Mouse (Mus musculus) limb, embryonic 11.5 days (tissue): ENCODE data around the gene Apeh. TPM values are rescaled to one million over a fixed set of nuclear protein-coding genes. Genes with fewer than 3 reads are reported as not detected.

Source experiments
- ATAC-seq: fragments of 200-750 bp; cut with Nextera tagmentation; 2 replicates; pipeline ENCODE4 v1.8.0; 2017; ENCODE audit warnings: low read depth; ENCODE audit not compliant: insufficient number of reproducible peaks, low FRiP score, low TSS enrichment
- DNase-seq: peaks from one replicate; pipeline ENCODE4 v3.0.0-alpha.2; 2015; ENCODE audit warnings: low spot score
- H3K27ac ChIP-seq: fragments of 300-500 bp; sonication (generic); replicated peaks from 2 replicates; pipeline ENCODE4 v1.5.1; 2014; ENCODE audit warnings: low read depth, mild to moderate bottlenecking, low read length
- H3K27me3 ChIP-seq: fragments of 300-500 bp; sonication (generic); 2 replicates; pipeline ENCODE4 v1.6.1; 2014; ENCODE audit warnings: mild to moderate bottlenecking, low read length, mixed read lengths; ENCODE audit not compliant: control insufficient read depth, insufficient read depth
- H3K36me3 ChIP-seq: fragments of 300-500 bp; sonication (generic); 2 replicates; pipeline ENCODE4 v1.6.1; 2014; ENCODE audit warnings: mild to moderate bottlenecking, low read length, moderate library complexity, mixed read lengths; ENCODE audit not compliant: control insufficient read depth, insufficient read depth
- H3K4me1 ChIP-seq: fragments of 300-500 bp; sonication (generic); 2 replicates; pipeline ENCODE4 v1.6.1; 2014; ENCODE audit warnings: low read length, mixed read lengths; ENCODE audit not compliant: control insufficient read depth, insufficient read depth
- H3K4me2 ChIP-seq: fragments of 300-500 bp; sonication (generic); 2 replicates; pipeline ENCODE4 v1.6.1; 2014; ENCODE audit warnings: low read depth, mild to moderate bottlenecking, moderate library complexity; ENCODE audit not compliant: severe bottlenecking
- H3K4me3 ChIP-seq: fragments of 300-500 bp; sonication (generic); 2 replicates; pipeline ENCODE4 v1.5.1; 2014; ENCODE audit warnings: low read depth, low read length
- H3K9ac ChIP-seq: fragments of 300-500 bp; sonication (generic); 2 replicates; pipeline ENCODE4 v1.6.1; 2014; ENCODE audit warnings: mild to moderate bottlenecking, low read length
- H3K9me3 ChIP-seq: fragments of 300-500 bp; sonication (generic); 2 replicates; pipeline ENCODE4 v1.6.1; 2016; ENCODE audit warnings: low read length; ENCODE audit not compliant: control insufficient read depth
- WGBS: fragments of 180-500 bp; shearing (Covaris S2); extraction: QIAGEN DNeasy Blood & Tissue Kit; methylation state at CpG from one replicate; pipeline ENCODE4 v1.1.7; 2014; 5-methylcytosine and 5-hydroxymethylcytosine counted together
- polyA plus RNA-seq: library from polyadenylated mRNA; unstranded; fragments of >200 nt; fragmentation: Nextera tagmentation; extraction: Ambion mirVana; gene quantifications from 2 replicates; pipeline ENCODE4 v1.2.1, GENCODE M21; 2014

The Apeh gene
- polyA plus RNA-seq, 1 experiment from 2014 or later: 56.3 TPM

GRCm38 (mm10) chr9:108095949-108096712 lies 1.7 kb upstream of the Apeh start:
- H3K36me3 ChIP-seq: peaks cover 3% of the 10 kb centered on the region
- H3K9me3 ChIP-seq: no peaks in the 10 kb centered on the region
- WGBS: 65% methylated on average over 10 of the region's 10 CpGs
- H3K4me3 ChIP-seq: no peak overlapping the region
- DNase-seq (no peak), ATAC-seq (no peak)
- peaks cover 9% of the 10 kb centered on the region for H3K4me1 ChIP-seq
- peak overlapping the region; percentile 93; the same call in 1 of the 2 replicates for H3K4me2 ChIP-seq
- H3K27me3 ChIP-seq: no peaks in the 10 kb centered on the region
- no peak overlapping the region for H3K27ac ChIP-seq
- H3K9ac ChIP-seq: no peak overlapping the region

GRCm38 (mm10) chr9:108095518-108095917 lies 1.1 kb upstream of the Apeh start:
- peak; percentile 79 for DNase-seq
- Histone ChIP-seq H3K9ac (no peak overlapping the region), H3K4me3 (peak overlapping the region; percentile 88; the same call in 1 of the 2 replicates), H3K27ac (no peak overlapping the region), H3K4me2 (peak overlapping the region; percentile 93), H3K27me3 (no peaks in the 10 kb centered on the region), H3K4me1 (peaks cover 9% of the 10 kb centered on the region), H3K36me3 (peaks cover 3% of the 10 kb centered on the region), H3K9me3 (no peaks in the 10 kb centered on the region)
- 11% methylated on average over 3 of the region's 3 CpGs for WGBS
- no peak for ATAC-seq

GRCm38 (mm10) chr9:108094998-108095411 lies 599 bp upstream of the Apeh start:
- under 1% methylated on average over 16 of the region's 16 CpGs for WGBS
- ATAC-seq: peak; percentile 19
- Histone ChIP-seq H3K9me3 (no peaks in the 10 kb centered on the region), H3K4me2 (peak overlapping the region; percentile 93), H3K4me1 (peaks cover 9% of the 10 kb centered on the region), H3K27ac (0 out of 2 replicates have a peak overlapping the region, but pooled peaks have one; percentile 36), H3K9ac (peak overlapping the region; percentile 55), H3K36me3 (peaks cover 7% of the 10 kb centered on the region), H3K27me3 (no peaks in the 10 kb centered on the region), H3K4me3 (peak overlapping the region; percentile 88)
- DNase-seq: peak; percentile 38

GRCm38 (mm10) chr9:108093586-108093985 lies 820 bp downstream of the Apeh start:
- Histone ChIP-seq H3K4me2 (peak overlapping the region; percentile 93), H3K9ac (peak overlapping the region; percentile 85), H3K27ac (no peak overlapping the region)

GRCm38 (mm10) chr9:108090611-108091120 lies 3.7 kb downstream of the Apeh start:
- no peak overlapping the region for H3K27ac ChIP-seq
- no peaks in the 10 kb centered on the region for H3K27me3 ChIP-seq
- H3K4me1 ChIP-seq: peaks cover 9% of the 10 kb centered on the region
- H3K36me3 ChIP-seq: peaks cover 16% of the 10 kb centered on the region
- no peak overlapping the region for H3K4me3 ChIP-seq
- no peak for DNase-seq
- 95% methylated on average over 7 of the region's 7 CpGs for WGBS
- no peak overlapping the region for H3K4me2 ChIP-seq
- no peak for ATAC-seq
- no peak overlapping the region for H3K9ac ChIP-seq
- H3K9me3 ChIP-seq: no peaks in the 10 kb centered on the region

More at GRCm38 (mm10) chr9:108093586-108093985, 820 bp downstream of the Apeh start:
- Histone ChIP-seq H3K36me3 (peaks cover 14% of the 10 kb centered on the region), H3K4me1 (peaks cover 9% of the 10 kb centered on the region), H3K27me3 (no peaks in the 10 kb centered on the region), H3K9me3 (no peaks in the 10 kb centered on the region), H3K4me3 (peak overlapping the region; percentile 88)
- 79% methylated on average over 10 of the region's 10 CpGs for WGBS
- ATAC-seq: no peak
- no peak for DNase-seq

- peaks cover 3% of the 10 kb centered on the region; the same call in 1 of the 2 replicates for H3K4me1 ChIP-seq
- WGBS: 96% methylated on average over 4 of the region's 4 CpGs
- no peak overlapping the region for H3K4me3 ChIP-seq
- H3K36me3 ChIP-seq: peaks cover 17% of the 10 kb centered on the region
- peaks cover 26% of the 10 kb centered on the region for H3K27me3 ChIP-seq
- H3K9ac ChIP-seq: no peak overlapping the region
- no peak overlapping the region for H3K4me2 ChIP-seq
- no peaks in the 10 kb centered on the region for H3K9me3 ChIP-seq
- ATAC-seq: no peak
- H3K27ac ChIP-seq: no peak overlapping the region
- DNase-seq: no peak
Measured at GRCm38 (mm10) chr9:108085261-108085660, 9.1 kb downstream of the Apeh start.

GRCm38 (mm10) chr9:108083561-108083960 lies 10.8 kb downstream of the Apeh start:
- WGBS: 82% methylated on average over 6 of the region's 6 CpGs
- H3K36me3 ChIP-seq: peaks cover 7% of the 10 kb centered on the region; the same call in 1 of the 2 replicates
- no peak overlapping the region for H3K9ac ChIP-seq
- H3K4me2 ChIP-seq: no peak overlapping the region
- no peaks in the 10 kb centered on the region for H3K9me3 ChIP-seq
- peaks cover 6% of the 10 kb centered on the region; the same call in 1 of the 2 replicates for H3K4me1 ChIP-seq
- ATAC-seq (no peak), DNase-seq (no peak)
- H3K4me3 ChIP-seq: no peak overlapping the region
- H3K27me3 ChIP-seq: peaks cover 26% of the 10 kb centered on the region
- no peak overlapping the region for H3K27ac ChIP-seq

GRCm38 (mm10) chr9:108082988-108083431 lies 11.4 kb downstream of the Apeh start, which contains the start of gene Rnf123:
Gene Rnf123 (minus strand): TSS chr9:108083346.
- no peaks in the 10 kb centered on the region for H3K9me3 ChIP-seq
- H3K36me3 ChIP-seq: peaks cover 7% of the 10 kb centered on the region; the same call in 1 of the 2 replicates
- no peak for ATAC-seq
- H3K27ac ChIP-seq: no peak within 1 kb of the TSS
- peak within 1 kb of the TSS; percentile 36; the same call in 1 of the 2 replicates for H3K4me2 ChIP-seq
- H3K27me3 ChIP-seq: peaks cover 26% of the 10 kb centered on the region
- H3K4me1 ChIP-seq: peaks cover 10% of the 10 kb centered on the region
- WGBS: 32% methylated on average over 12 of the region's 12 CpGs
- no peak within 1 kb of the TSS for H3K9ac ChIP-seq
- no peak for DNase-seq
- 0 out of 2 replicates have a peak within 1 kb of the TSS, but pooled peaks have one; percentile 10 for H3K4me3 ChIP-seq
